Comparison of ENCODE assay signal across 8 mouse cellular contexts in the genomic region with DNA sequence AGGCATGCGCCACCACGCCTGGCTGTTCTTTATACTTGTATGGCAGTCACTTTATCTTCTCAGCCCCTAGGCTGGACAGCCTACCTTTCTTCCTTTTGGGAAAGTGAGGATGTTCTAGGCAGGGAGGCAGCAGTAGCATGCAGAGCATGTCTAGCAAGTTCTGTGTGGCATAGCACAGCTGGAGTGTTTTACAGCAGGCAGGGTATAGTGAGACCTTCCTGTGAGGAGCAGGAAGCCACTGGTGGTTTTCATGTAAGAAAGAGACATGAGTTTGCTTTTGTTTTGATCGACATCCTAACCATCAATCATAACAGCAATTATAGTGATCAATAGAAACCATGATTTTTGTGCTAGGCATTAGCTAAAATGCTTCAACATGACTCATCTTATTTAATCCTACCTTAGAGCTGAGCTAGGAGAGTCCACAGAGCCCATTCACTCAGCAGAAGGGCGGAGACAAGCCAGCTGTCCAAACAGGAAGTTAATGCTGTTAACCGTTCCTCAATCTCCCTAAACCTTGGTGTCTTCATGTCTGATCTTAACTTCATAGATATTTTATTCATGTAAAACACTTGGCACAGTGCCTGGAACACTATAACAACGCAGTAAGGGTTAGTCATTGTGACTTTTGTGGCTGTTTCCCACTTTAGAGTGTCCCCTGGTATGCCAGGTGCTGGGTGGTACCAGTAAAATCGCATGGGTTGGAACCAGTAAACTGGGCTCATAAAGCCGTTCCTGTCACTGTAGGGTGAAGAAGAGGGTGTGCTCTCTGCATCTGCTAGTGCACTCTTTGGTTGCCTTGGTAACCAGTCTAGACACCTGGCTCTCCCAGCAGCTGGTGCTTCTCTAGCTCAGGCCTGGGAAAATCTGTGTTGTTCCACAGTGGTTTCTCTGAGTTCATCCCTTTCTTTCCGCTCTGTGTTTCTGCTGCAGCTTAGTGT. TPM values are rescaled to one million over a fixed set of nuclear protein-coding genes. Genes with fewer than 3 reads are reported as not detected.
A peak's percentile ranks its signal among the peaks of the same experiment; 100 is the strongest.
DNase-seq lines count a peak whose midpoint lies in the region; ATAC-seq and TF ChIP-seq lines count a peak whose summit lies in the region.

No protein-coding gene starts in this region.

- TF ChIP-seq CTCF in olfactory bulb, adult 2 months (IDR thresholded peaks at IDR 0.05; ENCODE audit: insufficient read depth, low read depth, low read length), result no peak

- H3K9ac ChIP-seq in hindbrain, embryonic 11.5 days (ENCODE audit: low read depth, low read length), result no peak overlapping the region
- H3K9ac ChIP-seq in forebrain, embryonic 16.5 days (replicated peaks; ENCODE audit: low read depth, low read length), result no peak overlapping the region

- no peaks in the 10 kb centered on the region for H3K27me3 ChIP-seq in hindbrain, embryonic 11.5 days (ENCODE audit: control insufficient read depth, insufficient read depth, low read length)
- H3K27me3 ChIP-seq in hindbrain, embryonic 10.5 days (ENCODE audit: insufficient read depth, poor library complexity, severe bottlenecking), result no peaks in the 10 kb centered on the region
- no peaks in the 10 kb centered on the region for H3K27me3 ChIP-seq in forebrain, embryonic 16.5 days (replicated peaks; ENCODE audit: control insufficient read depth, insufficient read depth, low read length)

- peak; percentile 32 for DNase-seq in hindbrain, embryonic 11.5 days (ENCODE audit: low spot score)
- no peak for DNase-seq in hindbrain, embryonic 10.5 days (ENCODE audit: low spot score)
- peak; percentile 29 to 34 for DNase-seq in CD8-positive naive resting alpha-beta T cell, adult 2 months (ENCODE audit: low read depth in 2 of 2, low spot score in 2 of 2)
- DNase-seq in left cerebral cortex, postnatal 14 days (ENCODE audit: low spot score in 2 of 2), result peak; percentile 44 to 71
- DNase-seq in ovary, postnatal 10 days (ENCODE audit: low spot score), result no peak
- no peak for DNase-seq in adrenal gland, adult 8-10 months

- 70% methylated on average over 9 of the region's 9 CpGs for WGBS in hindbrain, embryonic 11.5 days
- WGBS in hindbrain, embryonic 10.5 days, result 74% methylated on average over 9 of the region's 9 CpGs
- WGBS in forebrain, embryonic 16.5 days, result 62% methylated on average over 9 of the region's 9 CpGs
- 45% methylated on average over 9 of the region's 9 CpGs for WGBS in olfactory bulb, adult 2 months

- H3K27ac ChIP-seq in hindbrain, embryonic 11.5 days (ENCODE audit: low read depth, low read length), result no peak overlapping the region
- no peak overlapping the region for H3K27ac ChIP-seq in hindbrain, embryonic 10.5 days
- peak overlapping the region; percentile 63 for H3K27ac ChIP-seq in forebrain, embryonic 16.5 days (ENCODE audit: low read length)
- H3K27ac ChIP-seq in olfactory bulb, adult 2 months (ENCODE audit: insufficient read depth, low read depth, low read length), result peak overlapping the region; percentile 87

- H3K36me3 ChIP-seq in hindbrain, embryonic 11.5 days (ENCODE audit: control insufficient read depth, insufficient read depth, low read length), result no peaks in the 10 kb centered on the region
- H3K36me3 ChIP-seq in hindbrain, embryonic 10.5 days, result no peaks in the 10 kb centered on the region
- no peaks in the 10 kb centered on the region for H3K36me3 ChIP-seq in forebrain, embryonic 16.5 days (ENCODE audit: control insufficient read depth, insufficient read depth)

- ATAC-seq in hindbrain, embryonic 11.5 days (ENCODE audit: low FRiP score), result peak; percentile 60
- peak; percentile 91 for ATAC-seq in forebrain, embryonic 16.5 days

- H3K4me2 ChIP-seq in hindbrain, embryonic 11.5 days (replicated peaks; ENCODE audit: low read depth, low read length), result no peak overlapping the region
- H3K4me2 ChIP-seq in forebrain, embryonic 16.5 days (ENCODE audit: low read length), result peak overlapping the region; percentile 6; the same call in 1 of the 2 replicates

- H3K4me3 ChIP-seq in hindbrain, embryonic 11.5 days (ENCODE audit: low read depth, low read length), result no peak overlapping the region
- H3K4me3 ChIP-seq in hindbrain, embryonic 10.5 days, result no peak overlapping the region
- H3K4me3 ChIP-seq in forebrain, embryonic 16.5 days (replicated peaks; ENCODE audit: low read length), result no peak overlapping the region
- no peak overlapping the region for H3K4me3 ChIP-seq in olfactory bulb, adult 2 months (ENCODE audit: insufficient read depth, low read depth, low read length)

- no peaks in the 10 kb centered on the region for H3K4me1 ChIP-seq in hindbrain, embryonic 11.5 days (replicated peaks; ENCODE audit: control insufficient read depth, insufficient read depth, low read length)
- peaks cover 17% of the 10 kb centered on the region for H3K4me1 ChIP-seq in hindbrain, embryonic 10.5 days (replicated peaks)
- peaks cover 23% of the 10 kb centered on the region for H3K4me1 ChIP-seq in forebrain, embryonic 16.5 days (replicated peaks; ENCODE audit: control insufficient read depth, insufficient read depth, low read length)
- H3K4me1 ChIP-seq in olfactory bulb, adult 2 months (ENCODE audit: control insufficient read depth, insufficient read depth, low read length), result peaks cover 13% of the 10 kb centered on the region

- no peaks in the 10 kb centered on the region for H3K9me3 ChIP-seq in hindbrain, embryonic 11.5 days (ENCODE audit: control insufficient read depth, low read length)
- H3K9me3 ChIP-seq in hindbrain, embryonic 10.5 days, result no peaks in the 10 kb centered on the region
- no peaks in the 10 kb centered on the region for H3K9me3 ChIP-seq in forebrain, embryonic 16.5 days (ENCODE audit: control insufficient read depth, low read length)

- no peak for TF ChIP-seq POLR2A in olfactory bulb, adult 2 months (IDR thresholded peaks at IDR 0.05; ENCODE audit: insufficient read depth, low read depth, low read length)

- intact Hi-C loops in left cerebral cortex, postnatal 14 days (cut with DNase I), result no loop called here

RNA-seq across cellular contexts. Expression of a gene that starts 21.9 kb away (rescaled TPM):
- polyA plus RNA-seq in hindbrain, embryonic 11.5 days (2014; fragmentation: Nextera tagmentation; extraction: Ambion mirVana), result not detected in 2 replicates
- not detected in 2 replicates for polyA plus RNA-seq in hindbrain, embryonic 10.5 days (2016; fragmentation: Nextera tagmentation; extraction: Ambion mirVana)
- polyA plus RNA-seq in forebrain, embryonic 16.5 days (2015; fragmentation: Nextera tagmentation; extraction: Ambion mirVana), result not detected in 2 replicates
- not detected for total RNA-seq in left cerebral cortex, postnatal 14 days (2021)
- not detected in 2 replicates for polyA plus RNA-seq in olfactory bulb, adult 2 months (2012; ENCODE audit: insufficient read depth, insufficient read length, low replicate concordance, missing spikeins)
- total RNA-seq in adrenal gland, adult 8-10 months (2022), result under 1 TPM in 1 of 4 experiments, not detected in 3; 0.73 TPM

Comparison
In these comparisons a context has a peak if more than half of its experiments do, and no peak if none do; other contexts are left out.
1. DNase-seq: peak in hindbrain, embryonic 11.5 days (single experiment), CD8-positive naive resting alpha-beta T cell, adult 2 months (2 of 2) and left cerebral cortex, postnatal 14 days (2 of 2); none in hindbrain, embryonic 10.5 days (single experiment), ovary, postnatal 10 days (single experiment) and adrenal gland, adult 8-10 months (single experiment).
2. H3K27ac ChIP-seq: peak in forebrain, embryonic 16.5 days (single experiment) and olfactory bulb, adult 2 months (single experiment); none in hindbrain, embryonic 11.5 days (single experiment) and hindbrain, embryonic 10.5 days (single experiment).